ENCODE assay signal across 9 mouse cellular contexts in genomic region chr19:4171393-4172290, GRCm38 (mm10). TPM values are rescaled to one million over a fixed set of nuclear protein-coding genes. Genes with fewer than 3 reads are reported as not detected.
DNase-seq lines count a peak whose midpoint lies in the region; ATAC-seq and TF ChIP-seq lines count a peak whose summit lies in the region.
"Had no signal": no experiment of that assay in that cellular context is flagged by ENCODE, and none has a peak within 500 bp of the region (broad histone marks: within the 10 kb centered on the region; RNA-seq: fewer than 3 reads in every experiment).

No protein-coding gene starts in this region.

- 0 out of 2 replicates have a peak, but pooled peaks have one; percentile 16 for TF ChIP-seq EP300 in heart, postnatal 0 days (IDR thresholded peaks at IDR 0.05; ENCODE audit: low read depth)
- TF ChIP-seq EP300 in stomach, postnatal 0 days (optimal IDR thresholded peaks at IDR 0.05) = no peak

- no peak for ATAC-seq in forebrain, embryonic 14.5 days
- ATAC-seq in forebrain, embryonic 15.5 days (replicated peaks) = no peak
- ATAC-seq in heart, postnatal 0 days (ENCODE audit: insufficient read depth, low read depth) = peak; percentile 57
- ATAC-seq in stomach, postnatal 0 days (ENCODE audit: low FRiP score, low TSS enrichment) = no peak

- H3K4me1 ChIP-seq in forebrain, embryonic 14.5 days (ENCODE audit: control insufficient read depth, insufficient read depth, low read length) = peaks cover 7% of the 10 kb centered on the region
- peaks cover 20% of the 10 kb centered on the region for H3K4me1 ChIP-seq in forebrain, embryonic 15.5 days
- peaks cover 51% of the 10 kb centered on the region for H3K4me1 ChIP-seq in heart, postnatal 0 days (ENCODE audit: control insufficient read depth, insufficient read depth)
- peaks cover 10% of the 10 kb centered on the region; the same call in 1 of the 2 replicates for H3K4me1 ChIP-seq in stomach, postnatal 0 days (replicated peaks; ENCODE audit: control insufficient read depth, insufficient read depth)

- no peaks in the 10 kb centered on the region for H3K27me3 ChIP-seq in forebrain, embryonic 14.5 days (replicated peaks; ENCODE audit: control insufficient read depth, insufficient read depth, low read length)
- H3K27me3 ChIP-seq in forebrain, embryonic 15.5 days = no peaks in the 10 kb centered on the region
- no peaks in the 10 kb centered on the region for H3K27me3 ChIP-seq in heart, postnatal 0 days (ENCODE audit: control insufficient read depth, insufficient read depth, low read length)
- no peaks in the 10 kb centered on the region for H3K27me3 ChIP-seq in stomach, postnatal 0 days (ENCODE audit: control insufficient read depth, insufficient read depth, low read length)

- H3K9me3 ChIP-seq in forebrain, embryonic 14.5 days (replicated peaks; ENCODE audit: control insufficient read depth, low read length) = no peaks in the 10 kb centered on the region
- no peaks in the 10 kb centered on the region for H3K9me3 ChIP-seq in forebrain, embryonic 15.5 days
- H3K9me3 ChIP-seq in heart, postnatal 0 days (replicated peaks; ENCODE audit: control insufficient read depth, low read length) = no peaks in the 10 kb centered on the region
- H3K9me3 ChIP-seq in stomach, postnatal 0 days (ENCODE audit: control insufficient read depth, low read length) = no peaks in the 10 kb centered on the region

- no peak overlapping the region for H3K4me3 ChIP-seq in forebrain, embryonic 14.5 days (ENCODE audit: low read depth, low read length)
- no peak overlapping the region for H3K4me3 ChIP-seq in forebrain, embryonic 15.5 days
- peak overlapping the region; percentile 1; the same call in 1 of the 2 replicates for H3K4me3 ChIP-seq in heart, postnatal 0 days (ENCODE audit: low read depth, low read length)
- no peak overlapping the region for H3K4me3 ChIP-seq in stomach, postnatal 0 days (ENCODE audit: low read depth, low read length)
- H3K4me3 ChIP-seq in left cerebral cortex, adult 2 months = no peak overlapping the region

- H3K27ac ChIP-seq in forebrain, embryonic 14.5 days (ENCODE audit: low read depth, low read length) = no peak overlapping the region
- H3K27ac ChIP-seq in forebrain, embryonic 15.5 days (replicated peaks) = no peak overlapping the region
- H3K27ac ChIP-seq in heart, postnatal 0 days (ENCODE audit: low read depth) = peak overlapping the region; percentile 92
- no peak overlapping the region for H3K27ac ChIP-seq in stomach, postnatal 0 days (replicated peaks)
- no peak overlapping the region for H3K27ac ChIP-seq in left cerebral cortex, adult 2 months

- 73% methylated on average over 13 of the region's 13 CpGs for WGBS in forebrain, embryonic 14.5 days
- WGBS in forebrain, embryonic 15.5 days = 77% methylated on average over 13 of the region's 13 CpGs
- 14% methylated on average over 13 of the region's 13 CpGs for WGBS in heart, postnatal 0 days
- 58% methylated on average over 13 of the region's 13 CpGs for WGBS in stomach, postnatal 0 days

- no peak overlapping the region for H3K4me2 ChIP-seq in forebrain, embryonic 14.5 days (ENCODE audit: low read length)
- no peak overlapping the region for H3K4me2 ChIP-seq in forebrain, embryonic 15.5 days (replicated peaks)
- H3K4me2 ChIP-seq in heart, postnatal 0 days (ENCODE audit: low read depth, low read length) = peak overlapping the region; percentile 38
- H3K4me2 ChIP-seq in stomach, postnatal 0 days (replicated peaks; ENCODE audit: low read depth) = no peak overlapping the region

- no peak for TF ChIP-seq CTCF in heart, postnatal 0 days (IDR thresholded peaks at IDR 0.05; ENCODE audit: low read depth)
- no peak for TF ChIP-seq CTCF in stomach, postnatal 0 days (IDR thresholded peaks at IDR 0.05; ENCODE audit: low read depth)
- no peak for TF ChIP-seq CTCF in left cerebral cortex, adult 2 months (IDR thresholded peaks at IDR 0.05)

- intact Hi-C loops in left cerebral cortex, adult 2 months (cut with DNase I) = loop anchor here (2.0 kb wide), 1 partner anchor 57 kb away; no protein-coding TSS in a partner anchor

- 0 out of 2 replicates have a peak overlapping the region, but pooled peaks have one; percentile 21 for H3K9ac ChIP-seq in forebrain, embryonic 14.5 days (ENCODE audit: low read length)
- no peak overlapping the region for H3K9ac ChIP-seq in forebrain, embryonic 15.5 days (replicated peaks)
- H3K9ac ChIP-seq in heart, postnatal 0 days (replicated peaks; ENCODE audit: low read depth, low read length) = peak overlapping the region; percentile 18
- H3K9ac ChIP-seq in stomach, postnatal 0 days (ENCODE audit: low read length) = peak overlapping the region; percentile 27; the same call in 1 of the 2 replicates

- no peaks in the 10 kb centered on the region for H3K36me3 ChIP-seq in forebrain, embryonic 14.5 days (ENCODE audit: control insufficient read depth, insufficient read depth, low read length)
- H3K36me3 ChIP-seq in forebrain, embryonic 15.5 days = no peaks in the 10 kb centered on the region
- H3K36me3 ChIP-seq in heart, postnatal 0 days (replicated peaks; ENCODE audit: control insufficient read depth, insufficient read depth, low read length) = no peaks in the 10 kb centered on the region
- H3K36me3 ChIP-seq in stomach, postnatal 0 days (ENCODE audit: control insufficient read depth, insufficient read depth, low read length) = no peaks in the 10 kb centered on the region

- no peak for DNase-seq in forebrain, embryonic 14.5 days (ENCODE audit: low spot score)
- peak; percentile 7 for DNase-seq in ovary, postnatal 36 days (ENCODE audit: low spot score)
- no peak for DNase-seq in ovary, adult 18-20 months (ENCODE audit: low spot score)
- peak; percentile 82 for DNase-seq in heart, postnatal 0 days (ENCODE audit: low spot score)
- no peak for DNase-seq in stomach, postnatal 0 days (ENCODE audit: low spot score)
- no peak for DNase-seq in left cerebral cortex, adult 2 months (ENCODE audit: extremely low spot score in 1 of 2, low spot score in 2 of 2)
- DNase-seq in right cerebral cortex, adult 2 months (ENCODE audit: low spot score in 2 of 2) = no peak
- DNase-seq: kidney, postnatal 14 days had no signal

RNA-seq across cellular contexts. Expression of gene Carns1, which starts 3.6 kb away (rescaled TPM):
- 3.9 and 4.2 TPM in 2 replicates for polyA plus RNA-seq in forebrain, embryonic 14.5 days (2014; fragmentation: Nextera tagmentation; extraction: Ambion mirVana)
- 3.4 and 4.2 TPM in 2 replicates for polyA plus RNA-seq in forebrain, embryonic 15.5 days (2015; fragmentation: Nextera tagmentation; extraction: Ambion mirVana)
- 40.3 and 119 TPM in 2 replicates for total RNA-seq in heart, postnatal 0 days (2014; rRNA removed; ENCODE audit: low replicate concordance)
- 20.6 and 23.8 TPM in 2 replicates for polyA plus RNA-seq in heart, postnatal 0 days (2015; fragmentation: Nextera tagmentation; extraction: Ambion mirVana)
- polyA plus RNA-seq in stomach, postnatal 0 days (2015; fragmentation: Nextera tagmentation; extraction: Ambion mirVana) = 1.5 TPM in 2 replicates
- 1 to 10 TPM; 6.9 to 7.3 TPM for total RNA-seq in left cerebral cortex, adult 2 months (2021)

RNA-seq across cellular contexts. Expression of gene Rps6kb2, which starts 8.5 kb away (rescaled TPM):
- polyA plus RNA-seq in forebrain, embryonic 14.5 days (2014; fragmentation: Nextera tagmentation; extraction: Ambion mirVana) = 32.3 and 35.5 TPM in 2 replicates
- 54.1 and 54.6 TPM in 2 replicates for polyA plus RNA-seq in forebrain, embryonic 15.5 days (2015; fragmentation: Nextera tagmentation; extraction: Ambion mirVana)
- total RNA-seq in heart, postnatal 0 days (2014; rRNA removed; ENCODE audit: low replicate concordance) = 34.2 and 62.0 TPM in 2 replicates
- 32.9 and 35.2 TPM in 2 replicates for polyA plus RNA-seq in heart, postnatal 0 days (2015; fragmentation: Nextera tagmentation; extraction: Ambion mirVana)
- 41.1 and 49.3 TPM in 2 replicates for polyA plus RNA-seq in stomach, postnatal 0 days (2015; fragmentation: Nextera tagmentation; extraction: Ambion mirVana)
- total RNA-seq in left cerebral cortex, adult 2 months (2021) = 10 to 100 TPM; 34.0 to 46.8 TPM

RNA-seq across cellular contexts. Expression of gene Ptprcap, which starts 18.2 kb away (rescaled TPM):
- 0.24 TPM in 1 of 2 replicates, not detected in the other for polyA plus RNA-seq in forebrain, embryonic 14.5 days (2014; fragmentation: Nextera tagmentation; extraction: Ambion mirVana)
- polyA plus RNA-seq in forebrain, embryonic 15.5 days (2015; fragmentation: Nextera tagmentation; extraction: Ambion mirVana) = 0.59 and 1.1 TPM in 2 replicates
- total RNA-seq in heart, postnatal 0 days (2014; rRNA removed; ENCODE audit: low replicate concordance) = 13.5 TPM in 1 of 2 replicates, not detected in the other
- polyA plus RNA-seq in heart, postnatal 0 days (2015; fragmentation: Nextera tagmentation; extraction: Ambion mirVana) = 0.46 and 1.1 TPM in 2 replicates
- 1.1 and 1.3 TPM in 2 replicates for polyA plus RNA-seq in stomach, postnatal 0 days (2015; fragmentation: Nextera tagmentation; extraction: Ambion mirVana)
- total RNA-seq in left cerebral cortex, adult 2 months (2021) = 1 to 10 TPM; 1.2 to 1.7 TPM

RNA-seq across cellular contexts. Expression of gene Tbc1d10c, which starts 19.4 kb away (rescaled TPM):
- polyA plus RNA-seq in forebrain, embryonic 14.5 days (2014; fragmentation: Nextera tagmentation; extraction: Ambion mirVana) = 0.52 and 0.80 TPM in 2 replicates
- 0.70 and 0.86 TPM in 2 replicates for polyA plus RNA-seq in forebrain, embryonic 15.5 days (2015; fragmentation: Nextera tagmentation; extraction: Ambion mirVana)
- total RNA-seq in heart, postnatal 0 days (2014; rRNA removed; ENCODE audit: low replicate concordance) = 5.2 TPM in 1 of 2 replicates, not detected in the other
- polyA plus RNA-seq in heart, postnatal 0 days (2015; fragmentation: Nextera tagmentation; extraction: Ambion mirVana) = 2.7 and 4.4 TPM in 2 replicates
- polyA plus RNA-seq in stomach, postnatal 0 days (2015; fragmentation: Nextera tagmentation; extraction: Ambion mirVana) = 2.3 and 2.9 TPM in 2 replicates
- 1 to 10 TPM; 1.4 to 1.5 TPM for total RNA-seq in left cerebral cortex, adult 2 months (2021)

RNA-seq across cellular contexts. Expression of gene Ppp1ca, which starts 20.2 kb away (rescaled TPM):
- polyA plus RNA-seq in forebrain, embryonic 14.5 days (2014; fragmentation: Nextera tagmentation; extraction: Ambion mirVana) = 608 and 689 TPM in 2 replicates
- 560 and 578 TPM in 2 replicates for polyA plus RNA-seq in forebrain, embryonic 15.5 days (2015; fragmentation: Nextera tagmentation; extraction: Ambion mirVana)
- total RNA-seq in heart, postnatal 0 days (2014; rRNA removed; ENCODE audit: low replicate concordance) = 808 and 961 TPM in 2 replicates
- polyA plus RNA-seq in heart, postnatal 0 days (2015; fragmentation: Nextera tagmentation; extraction: Ambion mirVana) = 738 and 763 TPM in 2 replicates
- polyA plus RNA-seq in stomach, postnatal 0 days (2015; fragmentation: Nextera tagmentation; extraction: Ambion mirVana) = 497 and 506 TPM in 2 replicates
- total RNA-seq in left cerebral cortex, adult 2 months (2021) = 100 to 1,000 TPM; 293 to 306 TPM

Comparison
In these comparisons a context has a peak if more than half of its experiments do, and no peak if none do; other contexts are left out.
1. DNase-seq: peak in ovary, postnatal 36 days (single experiment) and heart, postnatal 0 days (single experiment); none in forebrain, embryonic 14.5 days (single experiment), ovary, adult 18-20 months (single experiment), stomach, postnatal 0 days (single experiment), left cerebral cortex, adult 2 months (0 of 2) and right cerebral cortex, adult 2 months (0 of 2).